ENCODE assay signal across 9 mouse cellular contexts in the genomic region with DNA sequence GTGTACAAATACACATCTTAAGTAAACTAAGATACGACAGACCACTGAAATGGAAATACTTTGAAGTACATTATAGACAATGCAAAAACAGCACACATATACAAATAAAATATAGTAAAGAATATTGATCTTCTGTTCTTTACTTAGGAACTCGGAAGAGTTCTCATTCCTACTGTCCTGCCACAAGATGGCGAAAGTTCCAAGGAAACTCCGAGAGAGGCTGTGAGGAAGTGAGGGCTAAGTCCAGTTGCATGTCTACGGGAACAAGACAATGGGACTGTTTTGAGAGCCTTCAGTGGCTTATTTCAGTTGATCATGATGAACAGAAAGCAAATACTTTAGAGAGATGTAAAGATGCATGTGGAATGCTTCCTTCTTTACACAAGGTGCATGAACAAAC. TPM values are rescaled to one million over a fixed set of nuclear protein-coding genes. Genes with fewer than 3 reads are reported as not detected.
A peak's percentile ranks its signal among the peaks of the same experiment; 100 is the strongest.
DNase-seq lines count a peak whose midpoint lies in the region; TF ChIP-seq lines count a peak whose summit lies in the region.
"Had no signal": no experiment of that assay in that cellular context is flagged by ENCODE, and none has a peak within 500 bp of the region (broad histone marks: within the 10 kb centered on the region; RNA-seq: fewer than 3 reads in every experiment).

No protein-coding gene starts in this region.

- WGBS in cerebellum, adult 2 months: 16% methylated on average over 5 of the region's 5 CpGs

- no peak for TF ChIP-seq POLR2A in cerebellum, adult 2 months (IDR thresholded peaks at IDR 0.05; ENCODE audit: borderline replicate concordance, insufficient read depth, low read length)

- intact Hi-C loops in heart, postnatal 36 days (cut with DNase I): loop anchor here (2.0 to 10.0 kb wide), 3 partner anchors 187 to 383 kb away; no protein-coding TSS in a partner anchor

- H3K4me3 ChIP-seq in cerebellum, adult 2 months (replicated peaks; ENCODE audit: insufficient read depth, low read depth, low read length): no peak overlapping the region

- no peaks in the 10 kb centered on the region for H3K4me1 ChIP-seq in cerebellum, adult 2 months (ENCODE audit: control insufficient read depth, insufficient read depth, low read length)

- TF ChIP-seq CTCF in cerebellum, adult 2 months (IDR thresholded peaks at IDR 0.05; ENCODE audit: borderline replicate concordance, insufficient read depth, low read depth, low read length): peak; percentile 27; the same call in 1 of the 2 replicates

- DNase-seq in cerebellum, adult 2 months: peak in 1 of 2 experiments; percentile 1
- no peak for DNase-seq in cerebellum, postnatal 36 days
- peak; percentile 8 to 23 for DNase-seq in layer of hippocampus, postnatal 10 days (ENCODE audit: low spot score in 2 of 2)
- DNase-seq in layer of hippocampus, adult 8-10 months (ENCODE audit: low spot score in 2 of 2): no peak
- peak; percentile 58 for DNase-seq in adipocyte (ENCODE audit: low spot score)
- DNase-seq in heart, postnatal 36 days: peak; percentile 4
- DNase-seq in right cerebral cortex, postnatal 25 days: peak; percentile 10
- no peak for DNase-seq in ovary, postnatal 10 days (ENCODE audit: low spot score)

- no peaks in the 10 kb centered on the region for H3K27me3 ChIP-seq in cerebellum, adult 2 months (ENCODE audit: control insufficient read depth, insufficient read depth, low read length)

- H3K27ac ChIP-seq in cerebellum, adult 2 months (ENCODE audit: insufficient read depth, low read length): no peak overlapping the region
- H3K27ac ChIP-seq: macrophage had no signal

RNA-seq across cellular contexts. Expression of gene Xkrx, which starts 29.6 kb away (rescaled TPM):
- 1.7 and 2.0 TPM in 2 replicates for polyA plus RNA-seq in cerebellum, adult 2 months (2012; rRNA removed)
- total RNA-seq in layer of hippocampus, postnatal 10 days (2021): under 1 TPM; 0.65 to 0.75 TPM
- total RNA-seq in layer of hippocampus, adult 8-10 months (2022): 1 to 10 TPM in 1 of 4 experiments, under 1 TPM in 3; 0.77 to 1.5 (median 0.86) TPM
- total RNA-seq in heart, postnatal 36 days (2021): 1 to 10 TPM in 1 of 2 experiments, under 1 TPM in 1; 0.62 to 1.2 TPM

RNA-seq across cellular contexts. Expression of gene Arl13a, which starts 55.0 kb away (rescaled TPM):
- polyA plus RNA-seq in cerebellum, adult 2 months (2012; rRNA removed): not detected in 2 replicates
- total RNA-seq in layer of hippocampus, postnatal 10 days (2021): not detected
- total RNA-seq in layer of hippocampus, adult 8-10 months (2022): not detected
- total RNA-seq in heart, postnatal 36 days (2021): not detected
- polyA plus RNA-seq: macrophage had no signal

Comparison
In these comparisons a context has a peak if more than half of its experiments do, and no peak if none do; other contexts are left out.
1. DNase-seq: peak in layer of hippocampus, postnatal 10 days (2 of 2), adipocyte (single experiment), heart, postnatal 36 days (2 of 2) and right cerebral cortex, postnatal 25 days (single experiment); none in cerebellum, postnatal 36 days (0 of 2), layer of hippocampus, adult 8-10 months (0 of 2) and ovary, postnatal 10 days (single experiment).